Mouse (Mus musculus) left cerebral cortex, postnatal 25 days (tissue): Measurements from ENCODE around the gene Wdr83os. TPM values are rescaled to one million over a fixed set of nuclear protein-coding genes. Genes with fewer than 3 reads are reported as not detected.
A peak's percentile ranks its signal among the peaks of the same experiment; 100 is the strongest.

Source experiments
- DNase-seq, 2 experiments: peaks; one replicate each; pipeline ENCODE4 v3.0.0; 2022; ENCODE audit warnings: low spot score in 2 of 2, mixed read lengths in 1 of 2
- intact Hi-C: fragments of 180-260 bp; cut with DNase I; formaldehyde crosslinking; loops from one replicate; pipeline ENCODE4 v1.15.1; 2025
- total RNA-seq, 2 experiments: library from RNA; stranded (reverse); gene quantifications; 2 replicates each; pipeline ENCODE4 v1.2.3; 2021

Wdr83os gene
- 10 to 100 TPM; 49.8 to 54.5 TPM for total RNA-seq

DNA sequence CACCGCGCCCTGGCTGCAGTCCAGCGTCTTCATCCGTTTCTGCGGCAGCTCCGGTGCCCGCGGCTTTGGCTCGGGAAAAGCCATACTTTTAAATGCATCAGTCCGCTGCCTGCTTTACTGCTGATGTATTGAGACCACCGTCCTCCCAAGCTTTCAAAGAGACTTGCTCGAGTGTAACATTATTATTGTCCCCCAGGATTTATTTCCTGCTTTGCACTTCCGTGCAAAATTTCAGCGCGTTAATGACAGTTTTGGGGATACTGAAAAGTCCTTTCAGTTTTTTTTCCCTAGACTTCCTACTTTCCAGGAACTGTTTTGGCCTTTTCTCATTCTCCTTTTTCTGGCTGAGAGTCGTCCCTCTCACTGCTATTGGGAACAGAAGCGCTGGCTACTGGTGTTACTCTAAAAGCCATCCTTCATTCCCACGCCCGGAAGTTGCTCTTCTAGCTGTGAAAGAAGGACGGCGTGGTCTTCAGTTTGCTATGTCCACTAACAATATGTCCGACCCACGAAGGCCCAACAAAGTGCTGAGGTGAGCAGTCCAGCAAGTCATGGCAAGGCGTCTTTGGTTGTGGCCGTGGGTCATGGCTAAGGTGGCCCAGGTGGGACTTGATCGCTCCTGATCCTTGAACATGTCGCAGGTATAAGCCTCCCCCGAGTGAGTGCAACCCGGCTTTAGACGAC lies at the start of gene Wdr83os:
Wdr83os (plus strand) TSS at position 209 of the 684 bp plus-strand sequence.
- intact Hi-C loops, result loop anchor here (5.0 kb wide), 1 partner anchor 217 kb away; the partner anchor contains the start of genes Orc6 and Vps35
- peak; percentile 68 to 70 for DNase-seq

GRCm38 (mm10) chr8:85032622-85033311 lies 47.8 kb upstream of the Wdr83os start:
- no peak for DNase-seq
- intact Hi-C loops, result no loop called here

- intact Hi-C loops, result no loop called here
Observed at GRCm38 (mm10) chr8:85033867-85034266, 46.7 kb upstream of the Wdr83os start.

GRCm38 (mm10) chr8:85034764-85035163 lies 45.8 kb upstream of the Wdr83os start:
- intact Hi-C loops, result no loop called here
- DNase-seq, result peak; percentile 68 to 82

More at GRCm38 (mm10) chr8:85033867-85034266, 46.7 kb upstream of the Wdr83os start:
- DNase-seq, result no peak

- no peak for DNase-seq
- intact Hi-C loops, result no loop called here
Observed at GRCm38 (mm10) chr8:85035165-85035727, 45.3 kb upstream of the Wdr83os start.

- intact Hi-C loops, result no loop called here
- no peak for DNase-seq
Observed at GRCm38 (mm10) chr8:85035728-85036310, 44.7 kb upstream of the Wdr83os start.

GRCm38 (mm10) chr8:85036381-85036717 lies 44.2 kb upstream of the Wdr83os start:
- DNase-seq, result no peak
- intact Hi-C loops, result no loop called here

GRCm38 (mm10) chr8:85036718-85037365 lies 43.7 kb upstream of the Wdr83os start, which contains the start of gene Tnpo2:
Tnpo2 (plus strand) TSS chr8:85036915.
- intact Hi-C loops, result no loop called here

GRCm38 (mm10) chr8:85037366-85037680 lies 43.2 kb upstream of the Wdr83os start:
- intact Hi-C loops, result no loop called here
- DNase-seq, result no peak

More at GRCm38 (mm10) chr8:85036718-85037365, 43.7 kb upstream of the Wdr83os start, which contains the start of gene Tnpo2:
- peak; percentile 92 to 97 for DNase-seq

DNA sequence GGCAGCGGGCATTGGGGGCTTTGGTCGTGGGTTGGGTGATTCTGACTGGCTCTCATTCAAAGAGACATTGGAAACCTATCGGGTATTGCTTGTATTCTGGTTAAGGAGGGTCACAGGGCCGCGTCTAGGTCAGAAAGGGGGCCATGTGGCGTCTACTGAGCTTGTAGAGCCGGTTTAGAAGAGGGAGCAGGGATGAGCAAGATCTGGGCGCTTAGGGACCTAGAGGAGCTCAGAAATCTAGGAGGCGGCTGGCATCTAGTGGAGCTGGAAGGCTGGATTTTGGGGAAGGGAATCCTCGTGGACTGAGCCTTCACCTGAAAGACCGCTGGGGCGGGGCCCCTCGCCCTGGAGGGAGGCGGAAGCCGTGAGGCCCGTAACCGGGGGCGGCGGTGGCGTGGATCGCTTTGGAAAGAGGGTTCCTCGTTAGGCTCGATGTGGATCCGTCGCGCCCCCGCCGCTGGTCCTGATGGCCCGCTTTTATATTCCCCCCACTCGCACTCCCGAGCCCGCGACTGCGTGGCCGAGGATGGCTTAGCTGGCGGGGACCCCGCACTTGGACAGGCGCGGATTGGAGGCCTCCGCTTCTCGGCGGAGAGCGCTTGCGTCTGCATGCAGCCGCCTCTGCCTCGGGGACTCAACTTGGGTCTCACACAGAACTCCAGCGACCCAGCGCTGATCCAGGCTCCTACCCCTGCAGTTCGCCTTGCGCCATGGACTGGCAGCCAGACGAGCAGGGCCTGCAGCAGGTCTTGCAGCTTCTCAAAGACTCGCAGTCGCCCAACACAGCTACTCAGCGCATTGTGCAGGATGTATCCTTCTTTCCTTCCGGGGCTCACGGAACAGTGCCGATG lies 42.6 kb upstream of the Wdr83os start:
- DNase-seq, result peak; percentile 61 to 75
- intact Hi-C loops, result no loop called here

DNA sequence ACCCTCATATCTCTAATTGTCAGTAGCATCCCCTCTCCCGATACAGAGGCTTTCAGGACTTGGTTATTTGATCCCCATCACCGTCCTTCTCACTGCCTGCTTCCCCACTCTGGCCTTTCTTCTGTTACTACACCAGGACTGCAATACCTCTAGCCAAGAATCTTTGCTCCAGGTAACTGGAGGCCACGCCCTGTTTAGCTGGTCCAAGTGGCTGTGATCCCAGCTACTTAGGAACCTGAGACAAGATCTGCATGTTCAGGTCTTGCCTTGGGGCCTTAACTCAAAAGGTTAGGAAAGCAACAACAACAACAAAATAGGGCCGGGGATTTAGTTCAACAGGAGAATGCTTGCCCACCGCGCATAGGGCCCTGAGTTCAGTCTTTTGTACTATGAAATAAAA lies 36.9 kb upstream of the Wdr83os start:
- intact Hi-C loops, result no loop called here
- DNase-seq, result no peak

GRCm38 (mm10) chr8:85057367-85057766 lies 23.2 kb upstream of the Wdr83os start:
- DNase-seq, result no peak
- intact Hi-C loops, result no loop called here

- peak; percentile 93 to 96 for DNase-seq
- intact Hi-C loops, result no loop called here
Observed at GRCm38 (mm10) chr8:85059879-85060616, 20.5 kb upstream of the Wdr83os start, which contains the start of gene Fbxw9. Fbxw9 (plus strand) TSS chr8:85060055.

DNA sequence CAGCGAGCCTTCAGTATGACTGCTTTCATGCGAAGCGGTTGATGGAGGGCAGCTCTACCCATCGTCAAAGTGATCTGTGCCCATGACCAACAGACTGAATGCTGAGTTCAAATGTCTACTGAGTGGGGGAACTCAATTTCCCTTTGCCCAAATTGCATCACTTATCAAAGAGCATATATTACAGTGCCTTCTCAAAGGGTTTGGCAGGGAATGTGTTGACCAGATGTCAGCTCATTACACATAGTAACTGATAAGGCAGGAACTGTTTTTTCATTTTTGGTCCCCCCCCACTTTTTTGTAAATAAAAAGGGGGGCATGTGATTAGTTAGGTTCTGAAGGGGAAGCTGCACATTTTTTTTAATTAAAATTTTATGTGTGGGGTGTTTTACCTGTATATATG lies 17.9 kb upstream of the Wdr83os start:
- intact Hi-C loops, result no loop called here
- no peak for DNase-seq

DNA sequence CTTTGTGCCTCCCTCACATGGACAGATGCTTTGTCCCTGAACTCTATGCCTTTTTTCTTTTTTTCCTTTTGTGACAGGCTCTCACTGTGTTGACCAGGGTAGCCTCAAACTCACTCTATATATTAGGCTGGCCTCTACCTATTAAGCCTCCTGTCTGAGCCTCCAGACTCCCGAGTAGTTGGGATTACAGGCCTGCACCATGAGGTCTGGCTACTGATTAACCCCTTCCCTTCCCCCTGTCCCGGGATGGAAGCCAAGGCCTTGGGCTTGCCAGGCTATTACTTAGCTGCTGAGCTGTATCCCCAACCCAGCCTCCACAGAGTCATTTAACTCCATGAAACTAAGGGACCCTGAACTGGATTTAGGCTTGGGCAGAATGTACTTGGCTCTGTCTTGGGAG lies 15.3 kb upstream of the Wdr83os start:
- no peak for DNase-seq
- intact Hi-C loops, result no loop called here

GRCm38 (mm10) chr8:85067155-85067554 lies 13.4 kb upstream of the Wdr83os start:
- intact Hi-C loops, result no loop called here

DNA sequence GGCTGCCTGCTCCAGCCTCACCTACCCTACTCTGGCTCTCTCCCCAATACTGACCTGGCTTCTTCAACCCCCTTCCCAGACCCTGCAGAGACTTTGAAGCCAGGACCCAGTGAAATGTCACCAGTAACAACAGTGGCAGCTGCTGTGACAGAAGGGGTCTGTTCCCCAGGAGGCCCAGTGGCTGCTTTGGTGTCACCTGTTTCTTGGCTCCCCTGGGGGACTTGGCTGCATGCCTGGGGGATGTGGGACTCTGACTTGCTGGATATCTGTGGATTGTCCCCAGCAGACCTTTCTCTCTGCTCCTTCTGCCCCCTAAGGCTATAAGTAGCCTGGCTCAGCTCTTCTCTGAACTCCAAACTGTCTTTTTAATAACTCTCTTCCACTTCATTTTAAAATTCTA lies 12.6 kb upstream of the Wdr83os start, which contains the start of gene Gm5741:
Gm5741 (minus strand) TSS at position 1 of the 400 bp plus-strand sequence.
- no peak for DNase-seq
- intact Hi-C loops, result no loop called here

More at GRCm38 (mm10) chr8:85067155-85067554, 13.4 kb upstream of the Wdr83os start:
- DNase-seq, result no peak

DNA sequence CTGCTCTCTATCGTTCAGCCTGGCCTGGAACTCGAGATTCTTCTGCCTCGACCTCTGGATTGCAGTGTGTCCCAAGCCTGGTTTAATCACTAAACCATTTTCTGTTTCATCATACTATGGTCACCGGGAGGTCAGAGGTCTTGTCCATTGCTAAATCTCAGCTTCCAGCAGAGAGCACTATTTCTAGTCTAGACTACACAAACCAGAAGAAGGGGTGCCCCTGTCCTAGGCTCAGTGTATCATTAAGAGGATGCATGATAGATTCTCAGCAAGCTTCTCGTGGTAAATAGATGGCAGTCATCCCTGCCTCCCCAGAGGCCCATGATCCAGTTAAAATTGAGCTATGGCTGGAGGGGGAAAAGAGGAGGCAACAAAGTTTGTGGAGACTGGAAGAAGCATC lies 9.5 kb upstream of the Wdr83os start:
- intact Hi-C loops, result no loop called here
- DNase-seq, result no peak
